Mouse (Mus musculus) megakaryocyte, embryonic 14.5 days (primary cell): Measurements from ENCODE around the gene Magee1. TPM values are rescaled to one million over a fixed set of nuclear protein-coding genes. Genes with fewer than 3 reads are reported as not detected.
A peak's percentile ranks its signal among the peaks of the same experiment; 100 is the strongest.
"Not testable (repeated sequence)": the region's sequence is repeated elsewhere in the genome, so short reads cannot be mapped to it uniquely, and the experiment has no call there.

Experiments
- H3K27me3 ChIP-seq: replicated peaks from 2 replicates; pipeline ENCODE3; 2012; ENCODE audit warnings: inconsistent platforms
- H3K36me3 ChIP-seq: replicated peaks from 2 replicates; pipeline ENCODE3; 2012; ENCODE audit warnings: low read length, inconsistent platforms, mixed read lengths
- H3K4me1 ChIP-seq: 2 replicates; pipeline ENCODE4 v1.6.1; 2012; ENCODE audit warnings: inconsistent platforms
- H3K4me3 ChIP-seq: replicated peaks from 2 replicates; pipeline ENCODE3; 2012; ENCODE audit warnings: moderate library complexity, mild to moderate bottlenecking, inconsistent platforms
- H3K9me3 ChIP-seq: 2 replicates; pipeline ENCODE4 v1.6.1; 2012; ENCODE audit warnings: inconsistent platforms
- FLI1 ChIP-seq: IDR thresholded peaks from 2 replicates; pipeline ENCODE4 v1.6.1; 2012; ENCODE audit warnings: low read length, inconsistent platforms, mixed read lengths
- GATA1 ChIP-seq: IDR thresholded peaks from 3 replicates; pipeline ENCODE4 v1.6.1; 2012; ENCODE audit warnings: mixed read lengths, low read length, inconsistent platforms, borderline replicate concordance
- polyA plus RNA-seq: library from polyadenylated mRNA; stranded (reverse); fragments of >175 nt; gene quantifications from 2 replicates; pipeline ENCODE4 v1.2.3, GENCODE M21; 2012; ENCODE audit warnings: low replicate concordance; ENCODE audit not compliant: insufficient read depth

Magee1 gene
- polyA plus RNA-seq, result 4.6 and 9.5 TPM in 2 replicates

DNA sequence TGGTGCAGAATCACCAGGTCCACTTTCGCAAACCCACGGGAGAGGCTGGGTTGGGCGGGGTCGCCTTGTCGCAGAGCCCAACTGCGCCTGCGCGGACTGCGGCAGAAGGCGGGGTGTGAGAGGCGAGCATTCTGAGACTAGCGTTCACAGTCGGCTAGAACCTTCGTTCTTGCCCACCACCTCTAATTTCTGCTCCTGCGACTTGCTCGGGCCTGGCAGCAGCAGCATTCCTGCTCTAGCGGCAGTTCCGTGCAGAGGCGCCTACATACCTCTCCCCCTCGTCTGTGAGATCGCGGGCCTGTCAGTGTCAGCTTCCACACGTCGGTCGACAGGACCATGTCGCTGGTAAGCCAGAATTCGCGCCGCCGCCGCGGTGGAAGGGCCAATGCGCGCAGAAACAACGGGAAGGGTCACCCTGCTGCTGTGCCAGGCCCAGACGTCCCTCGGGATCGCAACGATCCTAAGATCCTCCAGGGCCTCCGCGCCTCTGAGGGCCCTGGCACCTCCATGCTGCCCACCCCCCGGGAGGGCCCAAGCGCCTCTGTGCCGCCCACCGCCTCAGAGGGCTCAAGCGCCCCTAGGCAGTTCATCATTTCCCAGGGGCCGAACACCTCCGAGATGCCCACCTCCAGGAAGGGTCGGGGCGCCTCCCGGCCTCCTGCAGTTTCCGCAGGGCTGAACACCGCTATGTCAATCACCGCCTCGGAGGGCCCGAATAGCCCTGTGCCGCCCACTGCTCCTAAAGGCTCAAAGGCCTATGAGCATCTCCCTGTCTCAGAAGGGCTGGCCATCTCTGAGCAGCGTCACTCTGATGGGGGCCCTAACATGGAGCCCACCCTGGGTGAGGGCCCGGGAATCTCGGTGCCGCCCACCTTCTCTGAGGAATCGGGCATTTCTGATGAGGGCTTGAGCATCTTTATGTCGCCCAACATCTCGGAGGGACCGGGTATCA, at the start of gene Magee1:
Magee1 (plus strand) TSS at position 104 of the 952 bp plus-strand sequence.
- Histone ChIP-seq H3K4me1 (peaks cover 20% of the 10 kb centered on the region), H3K27me3 (peaks cover 15% of the 10 kb centered on the region), H3K9me3 (no peaks in the 10 kb centered on the region), H3K36me3 (peaks cover 11% of the 10 kb centered on the region), H3K4me3 (peak within 1 kb of the TSS; percentile 94)
- no peak for TF ChIP-seq FLI1
- TF ChIP-seq GATA1, result no peak

- H3K27me3 ChIP-seq, result no peaks in the 10 kb centered on the region
Measured at GRCm38 (mm10) chrX:105079151-105079550, 41.0 kb upstream of the Magee1 start.

GRCm38 (mm10) chrX:105079615-105080092, 40.5 kb upstream of the Magee1 start, which contains the start of gene Pbdc1:
Gene Pbdc1, plus strand, starts transcription at chrX:105079756.
- Histone ChIP-seq H3K27me3 (no peaks in the 10 kb centered on the region), H3K9me3 (no peaks in the 10 kb centered on the region), H3K4me3 (peak within 1 kb of the TSS; percentile 93), H3K4me1 (peaks cover 12% of the 10 kb centered on the region), H3K36me3 (peaks cover 28% of the 10 kb centered on the region)
- TF ChIP-seq FLI1, result no peak
- TF ChIP-seq GATA1, result no peak

More at GRCm38 (mm10) chrX:105079151-105079550, 41.0 kb upstream of the Magee1 start:
- no peaks in the 10 kb centered on the region for H3K9me3 ChIP-seq
- TF ChIP-seq GATA1 (no peak), FLI1 (no peak)
- peaks cover 26% of the 10 kb centered on the region for H3K36me3 ChIP-seq
- H3K4me1 ChIP-seq, result peaks cover 12% of the 10 kb centered on the region
- peak overlapping the region; percentile 93 for H3K4me3 ChIP-seq

DNA sequence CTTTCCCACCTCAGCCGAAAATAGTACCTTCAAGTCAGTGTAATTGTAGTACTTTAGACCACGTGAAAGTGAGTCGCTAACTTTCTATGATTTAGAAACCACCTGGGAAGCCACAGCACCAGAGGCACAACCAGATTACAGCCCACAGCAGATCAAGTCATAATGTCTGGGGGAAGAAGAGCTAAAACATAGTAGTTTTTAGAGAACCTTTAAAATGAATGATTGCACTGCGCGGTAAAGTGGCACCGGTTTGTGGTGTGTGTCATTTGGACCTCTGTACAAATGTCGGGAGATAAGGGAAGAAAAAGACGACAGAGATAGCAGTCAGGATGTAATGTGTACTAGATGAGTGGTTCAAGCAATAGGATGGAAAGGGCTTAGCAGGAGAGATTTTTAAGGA, 40.1 kb upstream of the Magee1 start:
- Histone ChIP-seq H3K27me3 (no peaks in the 10 kb centered on the region), H3K4me1 (peaks cover 12% of the 10 kb centered on the region), H3K9me3 (no peaks in the 10 kb centered on the region), H3K4me3 (peak overlapping the region; percentile 93), H3K36me3 (peaks cover 28% of the 10 kb centered on the region)
- no peak for TF ChIP-seq GATA1
- no peak for TF ChIP-seq FLI1

DNA sequence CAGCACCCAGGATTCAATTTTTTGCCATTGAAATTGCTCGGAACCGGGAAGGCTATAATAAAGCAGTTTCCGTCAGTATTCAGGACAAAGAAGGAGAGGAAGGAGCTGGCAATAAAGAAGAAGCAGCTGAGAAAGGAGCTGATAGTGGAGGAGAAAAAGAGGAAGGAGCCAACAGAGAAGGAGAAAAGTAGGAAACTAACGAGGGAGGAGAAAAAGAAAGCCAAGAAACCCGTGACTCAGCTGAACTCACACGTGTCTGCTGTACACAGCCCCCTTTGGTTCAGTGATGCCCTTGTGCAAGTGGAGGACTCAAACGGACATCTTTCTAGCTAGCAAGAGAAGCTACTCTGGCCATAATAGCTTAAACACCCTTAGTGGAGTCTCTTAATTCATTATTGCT, 37.2 kb upstream of the Magee1 start:
- not testable (repeated sequence) for H3K4me3 ChIP-seq, H3K27me3 ChIP-seq, H3K4me1 ChIP-seq, H3K9me3 ChIP-seq
- H3K36me3 ChIP-seq, result peaks cover 46% of the 10 kb centered on the region

GRCm38 (mm10) chrX:105104175-105104574, 16.0 kb upstream of the Magee1 start:
- Histone ChIP-seq H3K36me3 (peaks cover 17% of the 10 kb centered on the region), H3K27me3 (no peaks in the 10 kb centered on the region), H3K9me3 (0 out of 2 replicates have a peak, but pooled peaks cover 3% of the 10 kb centered on the region), H3K4me1 (no peaks in the 10 kb centered on the region), H3K4me3 (no peak overlapping the region)
- TF ChIP-seq FLI1, result no peak
- TF ChIP-seq GATA1, result no peak

- TF ChIP-seq GATA1 (no peak), FLI1 (no peak)
- H3K36me3 ChIP-seq, result peaks cover 4% of the 10 kb centered on the region
Measured at GRCm38 (mm10) chrX:105114994-105115393, 5.2 kb upstream of the Magee1 start.

GRCm38 (mm10) chrX:105121227-105121865, 1.2 kb downstream of the Magee1 start:
- peaks cover 11% of the 10 kb centered on the region for H3K36me3 ChIP-seq
- TF ChIP-seq FLI1 (no peak), GATA1 (no peak)
- peaks cover 15% of the 10 kb centered on the region for H3K27me3 ChIP-seq
- peak overlapping the region; percentile 94 for H3K4me3 ChIP-seq
- H3K9me3 ChIP-seq, result no peaks in the 10 kb centered on the region
- peaks cover 20% of the 10 kb centered on the region for H3K4me1 ChIP-seq

More at GRCm38 (mm10) chrX:105114994-105115393, 5.2 kb upstream of the Magee1 start:
- H3K4me3 ChIP-seq, result no peak overlapping the region
- no peaks in the 10 kb centered on the region for H3K27me3 ChIP-seq
- H3K4me1 ChIP-seq, result peaks cover 4% of the 10 kb centered on the region
- H3K9me3 ChIP-seq, result no peaks in the 10 kb centered on the region

DNA sequence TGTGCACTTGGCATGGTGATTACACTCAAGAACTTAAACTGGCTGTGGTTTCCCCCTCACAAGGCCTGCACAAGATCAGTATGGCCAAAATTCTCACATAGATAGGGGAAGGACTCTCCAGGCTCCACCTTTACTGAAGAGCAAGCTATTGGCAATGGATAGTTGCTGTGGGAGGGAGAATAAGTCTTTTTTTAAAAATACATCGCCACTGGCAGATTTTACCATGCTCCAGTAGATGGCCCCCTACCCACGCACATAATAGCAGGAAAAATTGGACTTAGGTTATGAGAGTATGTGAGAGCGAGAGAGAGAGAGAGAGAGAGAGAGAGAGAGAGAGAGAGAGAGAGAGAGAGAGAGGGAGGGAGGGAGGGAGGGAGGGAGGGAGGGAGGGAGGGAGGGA, 4.7 kb downstream of the Magee1 start:
- Histone ChIP-seq H3K4me1 (peaks cover 17% of the 10 kb centered on the region), H3K27me3 (peaks cover 15% of the 10 kb centered on the region), H3K9me3 (no peaks in the 10 kb centered on the region), H3K4me3 (no peak overlapping the region), H3K36me3 (peaks cover 11% of the 10 kb centered on the region)
- TF ChIP-seq FLI1 (no peak), GATA1 (no peak)

DNA sequence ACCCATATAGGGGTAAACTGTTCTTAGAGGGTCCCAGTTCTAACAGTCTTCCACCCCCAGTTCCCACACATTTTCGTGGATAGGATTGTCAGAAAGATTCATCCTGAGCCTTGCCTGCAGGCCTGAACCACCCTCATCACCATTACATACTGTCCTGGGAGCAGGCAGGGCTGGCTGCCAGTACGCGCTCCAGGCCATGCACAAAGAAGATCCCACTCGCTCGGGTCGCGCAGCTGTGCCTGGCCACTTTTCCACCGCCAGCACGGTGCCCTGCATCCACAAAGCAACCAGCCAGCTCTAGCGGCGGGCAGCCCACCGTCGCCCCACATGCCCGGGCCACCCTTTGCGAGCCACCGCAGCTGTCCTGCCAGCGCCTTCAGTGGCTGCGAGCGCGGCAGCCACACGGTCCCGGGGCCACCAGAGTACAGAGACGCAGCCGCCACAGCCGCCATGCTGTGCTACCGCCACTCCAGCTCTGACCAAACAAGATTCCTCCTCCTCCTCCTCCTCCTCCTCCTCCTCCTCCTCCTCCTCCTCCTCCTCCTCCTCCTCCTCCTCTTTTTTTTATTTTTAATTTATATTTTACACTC, 31.8 kb downstream of the Magee1 start:
- Histone ChIP-seq H3K4me3 (no peak overlapping the region), H3K4me1 (no peaks in the 10 kb centered on the region), H3K36me3 (no peaks in the 10 kb centered on the region), H3K9me3 (no peaks in the 10 kb centered on the region; the same call in 1 of the 2 replicates), H3K27me3 (peaks cover 6% of the 10 kb centered on the region)
- TF ChIP-seq GATA1 (no peak), FLI1 (no peak)

DNA sequence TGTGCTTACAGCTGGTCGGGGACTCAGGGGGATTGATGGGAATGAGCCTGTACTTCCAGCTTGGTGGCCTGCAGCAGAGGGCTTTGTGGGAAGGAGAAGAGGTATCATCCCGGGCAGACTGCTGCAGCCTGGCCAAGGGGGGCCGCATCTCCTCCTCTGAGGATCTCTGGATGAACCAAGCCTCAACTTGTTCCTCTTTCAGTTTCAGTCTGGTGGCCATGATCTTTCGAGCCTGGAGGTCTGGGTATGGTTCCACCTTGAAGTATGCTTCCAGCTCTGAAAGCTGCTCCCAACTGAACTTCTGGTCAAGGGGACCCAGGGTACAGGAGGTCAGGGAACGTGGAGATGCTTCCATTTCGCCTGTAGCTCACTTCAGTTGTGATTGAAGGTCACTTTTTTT, 44.8 kb downstream of the Magee1 start:
- H3K4me3 ChIP-seq, H3K9me3 ChIP-seq, H3K4me1 ChIP-seq, H3K27me3 ChIP-seq, H3K36me3 ChIP-seq: not testable (repeated sequence)
